Mouse (Mus musculus) liver (tissue): ENCODE measurements around the gene Col15a1.
A peak's percentile ranks its signal among the peaks of the same experiment; 100 is the strongest.

Experiments
- DNase-seq: peaks from one replicate; pipeline ENCODE4 v3.0.0-alpha.2; 2020; ENCODE audit warnings: mixed read lengths

Col15a1 gene

DNA sequence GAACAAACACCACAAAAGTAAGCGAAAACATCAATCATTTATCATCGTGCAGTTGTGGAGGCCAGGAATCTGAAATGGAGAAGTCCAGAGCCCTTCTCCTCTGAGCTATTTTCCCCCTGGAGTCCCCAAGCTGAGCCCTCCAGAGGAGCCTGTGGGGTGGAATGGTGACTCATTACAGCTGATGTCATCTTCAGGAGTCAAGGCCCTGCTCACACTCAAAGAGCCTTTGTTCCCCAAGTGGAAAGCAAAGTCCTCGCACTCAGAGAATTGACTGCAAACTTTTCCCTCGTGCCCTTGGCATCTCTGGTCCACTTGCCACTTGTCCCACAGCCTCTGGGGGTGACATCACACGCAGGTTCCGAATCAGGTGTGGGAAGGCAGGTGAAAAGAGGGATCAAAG, 23.4 kb downstream of the Col15a1 start:
- DNase-seq = no peak

DNA sequence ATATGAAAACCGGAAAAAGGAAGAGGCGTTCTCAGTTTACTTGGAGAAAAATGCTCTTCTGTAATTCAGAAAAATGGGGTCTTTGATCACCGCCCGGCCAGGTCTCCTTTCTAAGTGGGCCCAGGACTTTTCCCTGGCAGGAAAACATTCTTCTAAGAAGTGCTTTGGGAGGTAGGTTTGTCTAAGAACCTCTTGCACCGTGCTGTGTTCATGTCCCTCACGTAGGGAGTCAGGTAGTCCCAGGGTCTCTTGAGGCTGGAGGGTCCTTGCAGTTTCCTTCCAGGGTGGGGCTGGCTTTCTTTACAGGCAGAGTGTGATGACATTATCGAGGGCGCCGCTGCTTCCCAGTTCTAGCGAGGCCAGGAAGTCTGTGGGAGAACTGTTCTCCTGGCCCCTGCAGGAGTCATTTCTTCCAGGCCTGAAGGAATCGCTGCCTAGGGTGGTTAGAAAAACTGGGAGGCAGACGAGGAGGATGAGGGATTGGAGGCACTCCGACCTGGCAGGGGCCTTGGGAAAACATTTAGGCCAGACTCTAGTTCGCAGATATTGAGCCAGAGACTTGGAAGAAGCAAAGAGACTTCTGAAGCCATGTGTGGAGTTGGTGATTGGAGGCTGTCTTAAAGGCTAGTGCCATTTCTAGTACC, 25.4 kb downstream of the Col15a1 start:
- DNase-seq = no peak

DNA sequence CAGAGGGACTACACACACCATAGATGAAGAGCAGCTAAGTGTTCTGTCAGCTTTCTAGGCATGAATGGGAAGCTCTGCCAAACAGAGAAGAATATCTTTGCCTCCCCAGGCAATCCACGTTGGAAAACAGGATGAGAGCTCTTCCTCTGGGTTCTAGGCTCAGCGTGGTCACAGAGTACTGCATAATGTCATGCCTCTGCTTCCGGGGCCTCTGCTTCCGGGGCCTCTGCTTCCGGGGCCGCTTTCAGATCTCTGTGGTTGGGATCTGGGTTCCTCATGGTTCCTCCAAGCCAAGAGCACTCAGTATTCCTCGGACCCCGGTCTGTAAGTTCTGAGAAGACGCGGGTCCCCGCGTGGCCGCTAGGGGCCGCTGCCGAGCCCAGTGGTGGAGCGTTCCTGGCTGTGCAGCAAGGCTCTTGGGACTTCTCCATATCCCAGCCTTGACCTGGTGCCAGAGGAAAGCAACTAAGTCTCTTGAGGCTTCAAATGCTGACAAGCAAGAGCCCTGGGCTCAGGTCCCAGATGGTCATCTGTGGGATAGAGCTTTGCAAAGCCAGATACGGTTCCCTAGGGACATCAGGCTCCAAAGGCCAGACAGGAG, 26.8 kb downstream of the Col15a1 start:
- peak; percentile 69 for DNase-seq

DNA sequence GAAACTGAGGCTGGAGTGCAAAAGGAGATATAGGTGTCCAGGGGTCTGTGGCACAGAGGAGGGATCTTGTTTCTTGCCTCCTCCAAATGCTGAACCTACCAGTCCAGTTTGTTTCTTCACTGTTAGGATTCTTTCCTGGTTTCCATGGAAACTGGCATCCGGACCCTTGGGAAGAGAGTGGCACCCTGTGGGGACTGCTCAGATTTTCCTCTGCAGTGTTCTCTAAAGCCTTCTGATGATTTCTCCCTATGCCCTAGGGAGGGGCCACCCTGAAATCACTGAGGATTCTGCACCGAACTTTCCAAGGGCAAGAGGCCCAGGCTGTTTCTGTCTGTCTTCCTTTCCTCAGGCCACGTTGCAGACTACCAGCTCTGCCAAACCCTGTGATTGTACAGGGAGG, 27.4 kb downstream of the Col15a1 start:
- DNase-seq = no peak

DNA sequence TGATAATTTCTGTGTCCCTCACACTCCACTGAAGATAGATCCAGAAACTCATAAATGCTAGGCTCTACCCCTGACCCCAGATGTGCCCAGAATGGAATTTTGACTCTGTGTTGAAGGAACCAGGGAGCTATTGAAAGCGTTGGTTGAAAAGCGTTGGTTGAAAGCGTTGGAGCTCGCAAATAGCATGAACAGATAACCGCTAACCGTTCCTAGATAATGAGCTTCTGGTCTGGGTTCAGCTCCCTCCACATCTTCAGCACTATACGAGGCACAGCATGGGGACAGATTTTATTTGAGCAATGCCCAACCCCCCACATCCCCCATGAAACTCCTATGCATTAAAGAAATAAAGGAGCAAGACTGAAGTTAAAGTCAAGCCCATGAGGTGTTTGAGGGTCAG, 28.1 kb downstream of the Col15a1 start:
- no peak for DNase-seq

DNA sequence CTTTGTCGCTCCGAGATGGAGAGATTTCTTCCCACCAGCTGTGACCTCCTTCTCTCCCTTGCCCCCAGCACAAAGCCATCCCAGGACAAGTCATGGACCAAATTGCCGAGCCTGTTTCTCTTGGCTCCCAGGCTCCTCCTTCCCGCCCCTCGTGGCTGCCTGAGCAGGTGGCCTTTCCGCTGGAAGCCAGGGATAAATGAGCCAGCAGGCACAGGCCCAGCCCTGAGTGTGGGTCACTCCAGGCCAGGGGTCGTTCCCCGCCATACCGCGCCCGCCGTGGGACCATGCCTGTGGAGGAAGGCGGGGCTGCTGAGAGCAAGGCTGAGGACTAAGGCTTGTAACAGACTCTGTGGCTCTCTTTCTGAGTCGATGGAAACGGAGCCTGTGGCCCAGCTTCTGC, 29.3 kb downstream of the Col15a1 start:
- no peak for DNase-seq

DNA sequence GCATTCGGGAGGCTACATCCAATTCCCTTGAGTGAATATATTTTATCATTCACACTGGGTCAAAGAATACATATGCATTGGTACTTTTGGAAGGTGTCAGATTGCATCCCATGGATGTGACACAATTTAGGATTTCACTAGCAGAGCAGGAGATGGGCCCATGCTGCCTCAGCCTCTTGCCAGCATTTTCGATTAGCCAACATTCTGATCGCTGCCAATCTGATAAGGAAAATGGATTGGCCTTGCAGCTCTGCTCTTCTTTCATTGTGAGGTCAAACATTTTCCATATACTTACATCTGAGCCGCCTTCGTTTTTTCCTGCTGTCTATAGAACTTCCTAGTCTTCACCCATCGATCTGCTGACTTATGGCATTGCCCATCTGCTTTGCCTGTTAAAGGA, 31.2 kb downstream of the Col15a1 start:
- DNase-seq = no peak

DNA sequence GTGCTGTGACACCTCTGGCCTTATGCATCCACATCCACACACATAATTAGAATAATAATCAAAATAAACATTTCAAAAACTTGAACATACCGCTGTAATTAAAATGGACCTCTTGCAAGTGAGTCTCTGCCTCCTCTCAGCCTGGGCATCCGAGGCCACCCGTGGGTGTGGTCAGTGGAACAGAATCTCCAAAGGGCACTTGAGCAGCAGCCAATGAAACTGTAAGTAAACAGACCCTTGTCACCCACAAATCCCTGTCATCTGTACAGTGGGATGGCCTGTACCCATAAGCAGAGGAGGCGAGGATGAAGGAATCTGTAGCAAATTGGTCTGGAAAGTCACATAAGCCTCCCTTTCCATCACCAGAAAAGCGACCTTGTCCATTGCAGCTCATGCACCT, 32.9 kb downstream of the Col15a1 start:
- no peak for DNase-seq

DNA sequence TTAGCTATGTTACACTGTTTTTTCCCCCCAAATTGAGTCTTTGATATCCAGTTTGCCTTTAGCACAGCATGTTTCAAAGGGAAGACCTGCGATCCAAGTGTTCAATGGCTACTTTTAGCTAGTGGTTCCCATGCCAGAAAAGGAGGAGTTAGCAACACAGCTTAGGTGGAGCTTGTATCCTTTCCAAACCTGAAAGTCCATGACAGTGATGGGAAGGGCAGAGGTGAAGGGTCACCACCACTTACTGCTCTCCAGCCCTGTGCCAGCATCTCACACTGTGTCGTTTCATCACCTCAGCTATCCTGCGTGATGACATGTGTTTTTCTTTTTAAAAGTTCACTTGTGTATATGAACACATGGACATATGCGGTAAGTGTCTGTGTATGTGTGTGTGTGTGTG, 34.2 kb downstream of the Col15a1 start:
- no peak for DNase-seq

DNA sequence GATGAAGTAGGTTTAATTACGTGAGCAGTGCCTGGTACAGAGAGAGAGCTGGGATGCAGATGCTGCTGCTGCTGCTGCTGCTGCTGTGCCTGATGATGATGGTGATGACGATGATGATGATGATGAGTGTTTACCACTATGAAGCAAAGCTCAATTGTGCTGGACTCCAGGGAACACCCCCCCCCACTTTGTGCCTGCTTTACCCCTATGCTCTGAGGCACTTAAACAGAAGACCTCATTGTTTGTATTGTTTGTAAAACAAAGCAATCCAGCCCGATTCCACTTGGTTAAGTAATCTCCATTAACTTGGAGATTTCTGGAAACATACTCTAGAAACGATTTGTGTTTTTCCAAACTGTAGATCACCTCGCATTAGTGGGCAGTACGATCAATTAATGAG, 36.7 kb downstream of the Col15a1 start:
- no peak for DNase-seq

DNA sequence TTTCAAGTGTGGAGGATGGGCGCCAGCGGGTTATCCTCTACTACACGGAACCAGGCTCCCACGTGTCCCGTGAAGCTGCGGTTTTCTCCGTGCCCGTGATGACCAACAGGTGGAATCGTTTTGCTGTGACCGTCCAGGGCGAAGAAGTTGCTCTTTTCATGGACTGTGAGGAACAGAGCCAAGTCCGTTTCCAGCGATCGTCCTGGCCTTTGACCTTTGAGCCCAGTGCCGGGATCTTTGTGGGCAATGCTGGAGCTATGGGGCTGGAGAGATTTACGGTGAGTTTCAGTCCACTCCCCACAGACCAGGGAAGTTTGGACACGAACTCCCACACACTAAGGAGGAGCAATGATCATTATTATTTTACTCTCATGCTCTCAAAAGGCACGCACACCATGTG, 37.7 kb downstream of the Col15a1 start:
- no peak for DNase-seq

DNA sequence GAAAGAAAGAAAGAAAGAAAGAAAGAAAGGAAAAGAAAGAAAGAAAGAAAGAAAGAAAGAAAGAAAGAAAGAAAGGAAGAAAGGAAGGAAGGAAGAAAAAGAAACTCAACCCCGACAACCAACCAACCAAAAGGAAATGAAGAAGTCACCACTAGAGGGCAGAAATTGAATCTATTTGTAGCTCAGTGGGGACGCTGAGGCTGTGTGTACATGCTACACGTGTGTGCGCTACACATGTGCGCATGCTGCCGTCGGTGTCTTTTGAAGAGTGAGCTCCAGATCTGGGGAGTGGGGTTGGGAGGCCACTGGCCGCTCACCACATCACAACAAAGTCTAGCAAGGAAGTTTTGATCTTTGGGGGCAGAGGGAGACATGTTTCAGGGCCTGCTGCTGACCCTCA, 38.9 kb downstream of the Col15a1 start:
- no peak for DNase-seq

DNA sequence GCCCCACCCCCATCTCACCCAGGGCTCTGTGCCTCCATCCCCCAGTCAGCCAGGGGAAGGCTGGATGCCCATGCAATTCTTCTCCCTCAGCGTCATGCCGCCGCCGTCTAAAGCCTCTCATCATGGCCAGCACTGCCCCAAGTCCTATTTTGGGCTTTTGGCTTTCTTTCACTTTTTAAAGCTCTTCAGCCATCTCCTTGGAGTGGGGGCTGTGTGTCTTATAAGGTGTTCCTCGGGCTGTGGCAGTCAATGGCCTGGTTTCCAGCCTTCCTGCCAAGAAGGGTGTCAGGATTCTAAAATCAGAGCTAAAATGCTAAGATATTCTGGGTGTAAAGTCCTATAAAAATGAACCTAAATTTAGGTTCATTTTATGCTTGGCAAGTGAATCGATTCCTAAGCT, 39.6 kb downstream of the Col15a1 start:
- no peak for DNase-seq

DNA sequence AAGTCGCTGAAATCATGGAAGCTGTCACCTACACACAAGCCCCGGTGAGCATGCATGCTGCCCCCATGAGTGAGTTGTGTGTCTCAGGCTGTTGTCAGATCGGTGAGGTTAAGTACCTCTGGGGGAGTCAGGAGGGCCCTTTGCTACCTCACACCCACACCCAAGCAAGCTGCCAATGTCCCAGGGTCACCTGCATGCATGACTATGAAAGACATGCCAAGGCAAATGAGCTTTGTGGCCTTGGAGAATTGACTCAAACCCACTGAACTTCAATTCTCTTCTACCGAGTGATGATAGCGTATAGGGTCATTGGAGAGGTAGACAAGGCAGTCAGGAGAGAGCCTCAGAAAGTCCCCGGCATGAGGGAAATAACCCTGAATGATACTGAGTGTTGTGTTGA, 41.2 kb downstream of the Col15a1 start:
- DNase-seq = no peak

DNA sequence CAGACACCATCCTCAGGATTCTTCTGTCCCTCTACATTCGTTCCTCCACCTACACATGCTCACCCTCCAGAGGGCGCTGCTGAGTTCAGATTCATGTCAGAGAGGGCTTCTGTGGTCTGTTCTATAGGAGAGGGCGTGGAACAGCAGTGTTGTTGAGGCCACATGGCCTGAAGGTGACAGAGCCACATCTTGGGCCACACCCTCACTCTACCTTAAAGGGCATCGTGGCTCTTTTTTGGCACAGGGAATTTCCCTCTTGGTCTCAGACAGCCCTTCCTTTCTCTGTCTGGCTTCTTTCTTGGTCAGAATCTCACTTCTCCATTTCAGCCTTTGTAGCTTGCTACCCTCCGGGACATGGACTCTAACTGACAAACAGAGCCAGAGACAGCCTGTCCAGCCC, 43.1 kb downstream of the Col15a1 start:
- DNase-seq = peak; percentile 84

DNA sequence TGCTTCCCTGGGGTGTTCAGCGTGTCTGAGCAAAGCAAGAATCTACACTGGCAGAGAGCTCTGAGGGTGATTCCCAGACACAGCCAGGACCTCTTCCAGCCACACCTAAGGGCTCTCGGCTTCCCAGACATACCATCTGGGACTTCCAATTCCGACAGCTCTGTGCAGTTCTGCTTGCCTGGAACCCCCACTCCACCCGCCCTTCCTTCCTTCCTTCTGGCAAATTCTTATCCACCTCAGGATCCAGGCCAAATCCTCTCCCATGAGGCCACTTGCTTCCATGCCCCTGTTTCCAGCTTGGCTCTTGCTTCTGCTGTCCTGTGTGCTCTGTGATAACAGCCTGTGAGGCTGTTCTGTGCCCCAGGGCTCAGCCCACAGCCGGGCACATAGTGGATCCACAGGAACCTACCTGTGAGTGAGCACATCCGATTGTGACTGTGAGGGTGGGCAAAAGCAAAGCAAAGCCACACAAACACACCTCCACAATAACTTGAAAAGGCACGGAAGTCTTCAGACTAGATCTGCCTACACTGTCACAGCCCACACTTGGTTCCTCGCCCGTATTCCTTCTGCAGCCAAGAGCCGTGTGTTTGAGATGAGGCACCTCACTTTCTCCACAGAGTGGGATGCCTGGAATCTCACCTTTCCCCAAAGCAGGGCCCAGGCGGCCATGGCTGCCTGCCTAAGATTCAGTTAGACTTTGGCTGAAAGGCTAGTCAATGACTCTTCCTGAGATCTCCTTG, 43.9 kb downstream of the Col15a1 start:
- DNase-seq = no peak

DNA sequence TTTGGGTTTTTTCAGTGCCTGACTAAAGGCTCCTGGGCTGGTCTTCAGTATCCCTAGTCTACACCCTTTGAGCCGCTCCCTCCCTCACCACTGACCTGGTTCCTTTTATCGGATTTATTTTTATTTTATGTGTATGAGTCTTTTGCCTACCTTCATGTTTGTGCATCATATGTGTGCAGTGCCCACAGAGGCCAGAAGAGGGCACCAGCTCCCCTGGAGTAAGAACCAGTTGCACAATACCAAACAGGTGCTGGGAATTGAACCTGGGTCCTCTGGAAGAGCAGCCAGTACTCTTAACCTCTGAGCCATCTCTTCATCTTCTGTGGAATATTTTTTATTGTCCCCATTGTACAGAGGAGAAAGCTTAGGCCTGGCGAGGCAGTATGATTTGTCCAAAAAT, 44.7 kb downstream of the Col15a1 start:
- no peak for DNase-seq

DNA sequence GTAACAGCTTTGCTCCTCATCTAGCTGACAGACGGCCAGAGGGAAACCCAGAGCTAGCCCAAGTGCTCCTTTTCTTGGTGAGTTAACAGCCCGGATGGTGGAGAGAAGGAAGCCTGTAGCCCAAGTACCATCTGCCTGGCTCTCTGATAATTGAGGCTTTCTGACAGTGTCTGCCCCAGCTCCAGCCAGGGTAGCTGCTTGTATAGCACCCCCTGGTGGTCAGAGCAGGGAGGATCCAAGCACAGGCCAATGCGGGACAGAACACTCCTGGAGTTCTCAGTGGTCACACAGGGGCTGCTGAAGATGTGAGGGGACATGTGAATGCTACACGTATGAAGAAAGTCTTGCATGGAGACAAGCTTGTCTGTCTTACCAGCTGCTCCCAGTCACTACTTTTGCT, 47.7 kb downstream of the Col15a1 start:
- DNase-seq = peak; percentile 77

DNA sequence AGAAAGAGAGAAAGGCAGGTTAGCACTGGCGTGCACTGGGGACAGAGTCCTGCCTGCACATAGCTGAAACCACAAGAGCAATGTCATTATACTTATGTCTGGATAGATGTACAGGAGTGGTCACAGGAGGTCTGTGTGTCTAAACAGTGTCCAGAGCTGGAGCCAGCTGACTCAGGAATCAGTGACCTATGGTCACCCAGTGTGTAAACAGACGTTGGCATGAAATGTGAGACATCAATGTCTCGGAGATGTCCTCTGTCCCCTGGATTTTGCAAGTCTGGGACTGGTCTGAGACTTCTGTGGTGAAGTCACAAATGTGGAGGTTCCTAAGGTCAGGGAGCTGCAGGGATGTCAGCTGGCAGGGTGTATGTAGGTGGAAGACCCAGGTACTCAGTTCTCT, 50.2 kb downstream of the Col15a1 start:
- no peak for DNase-seq

DNA sequence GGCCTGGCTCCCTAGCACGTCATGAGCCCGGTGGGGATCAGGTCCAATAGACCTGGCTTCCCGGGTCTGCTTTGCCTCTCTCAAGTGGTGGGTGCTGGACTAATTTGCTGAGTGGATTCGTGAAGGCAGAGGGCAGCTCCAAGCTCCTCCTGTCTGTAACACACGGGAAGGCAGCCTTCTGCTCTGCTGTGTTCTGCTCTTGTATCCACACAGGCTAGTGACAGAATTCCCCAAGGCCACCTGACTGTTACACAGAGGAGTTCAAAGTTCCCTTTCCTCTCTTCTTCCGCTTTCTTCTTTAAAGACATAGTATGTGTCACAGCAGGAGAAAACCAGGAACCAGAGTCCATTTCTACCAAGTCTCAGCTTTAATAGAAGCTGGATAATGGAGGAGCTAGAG, 53.1 kb downstream of the Col15a1 start:
- DNase-seq = no peak

DNA sequence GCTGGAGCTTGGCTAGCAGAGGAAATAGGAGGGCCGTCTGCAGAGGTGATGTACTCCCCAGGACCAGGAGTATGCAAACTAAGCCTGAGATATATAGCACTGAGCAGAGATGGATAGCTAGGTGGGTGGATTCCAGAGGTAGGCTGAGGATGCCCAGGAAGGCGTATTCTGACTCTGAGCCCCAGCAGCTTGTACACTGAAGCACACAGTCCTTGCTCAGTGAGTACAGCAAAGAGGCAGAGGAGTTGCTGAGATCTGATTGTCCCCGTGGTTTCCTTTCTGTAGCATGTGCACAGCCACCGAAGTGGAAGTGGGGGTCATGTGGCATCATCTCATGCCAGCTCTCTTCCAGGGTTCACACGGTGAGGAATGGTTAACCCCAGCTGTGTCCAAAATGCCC, 54.0 kb downstream of the Col15a1 start:
- DNase-seq = no peak

DNA sequence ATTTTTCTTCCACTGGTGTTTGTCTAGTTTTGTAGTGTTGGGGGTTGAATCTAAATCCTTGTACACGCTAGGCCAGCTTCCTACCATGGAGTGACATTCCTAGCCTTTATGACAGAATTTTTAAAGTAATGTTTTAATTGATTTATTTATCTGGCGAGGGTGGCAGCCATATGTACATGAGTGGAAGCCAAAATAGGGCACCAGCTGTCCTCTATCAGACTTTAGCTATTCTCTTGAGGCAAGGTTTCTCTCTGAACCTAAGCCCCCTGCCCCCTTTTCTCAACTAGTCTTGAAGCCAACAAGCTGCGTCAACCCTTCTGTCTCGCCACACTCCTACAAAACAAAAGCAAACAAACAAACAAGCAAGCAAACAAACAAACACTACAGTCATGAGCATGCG, 57.6 kb downstream of the Col15a1 start:
- no peak for DNase-seq

DNA sequence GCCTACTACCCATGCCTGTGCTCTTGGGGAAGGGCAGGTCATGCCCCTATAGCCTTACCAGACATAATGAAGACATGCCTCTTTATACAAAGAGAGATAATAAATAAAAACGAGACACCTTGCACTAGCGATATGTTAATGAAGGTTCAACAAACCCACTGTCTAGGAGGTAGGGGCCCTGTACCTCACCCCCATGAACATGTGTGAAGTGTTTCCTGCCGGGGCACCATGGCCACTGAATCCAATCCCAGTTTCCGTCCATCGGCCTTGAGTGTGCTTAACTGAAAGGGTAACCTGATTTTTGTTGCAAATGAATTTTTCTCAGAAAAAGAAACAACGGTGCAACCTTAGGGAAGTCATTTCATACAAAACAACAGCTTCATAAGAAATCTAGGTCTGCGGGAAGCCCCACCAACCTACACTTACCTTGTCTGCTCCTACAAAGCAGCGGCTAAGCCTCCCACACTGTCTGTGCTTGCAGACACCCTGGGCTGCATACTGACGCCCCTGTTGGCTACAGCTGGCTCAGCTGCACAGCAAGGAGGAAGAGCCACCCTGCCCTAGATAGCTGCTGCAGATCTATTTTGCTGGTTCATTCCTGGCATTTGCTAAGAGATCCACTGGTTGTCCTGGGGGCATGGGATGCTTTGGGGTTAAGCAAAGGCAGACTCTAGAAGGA, 64.6 kb downstream of the Col15a1 start:
- no peak for DNase-seq

DNA sequence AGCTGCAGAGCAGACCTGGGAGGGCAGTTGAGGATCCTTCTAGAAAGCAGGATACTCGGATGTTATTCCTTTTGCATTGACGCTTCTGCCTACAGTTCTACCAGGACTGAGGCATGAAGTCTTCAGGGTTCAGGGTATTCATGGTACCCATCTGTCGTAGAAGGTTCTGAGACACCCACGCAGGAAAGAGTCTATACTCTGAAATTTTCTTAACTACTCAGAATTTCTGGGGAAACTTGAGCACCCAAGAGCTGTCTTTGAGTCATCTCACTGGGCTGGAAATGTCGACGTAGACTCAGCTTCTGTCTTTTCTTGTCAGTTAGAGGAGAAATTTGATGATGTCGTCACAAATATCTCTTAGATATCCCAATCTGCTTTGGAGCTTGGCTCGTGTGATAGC, 65.8 kb downstream of the Col15a1 start:
- DNase-seq = no peak
